Mouse (Mus musculus) gastrocnemius, postnatal 36 days (tissue): ENCODE results near the gene Lmf1. TPM values are rescaled to one million over a fixed set of nuclear protein-coding genes. Genes with fewer than 3 reads are reported as not detected.
A peak's percentile ranks its signal among the peaks of the same experiment; 100 is the strongest.

Experiments
- DNase-seq, 2 experiments: peaks; one replicate each; pipeline ENCODE4 v3.0.0; 2022
- intact Hi-C: fragments of 180-260 bp; cut with DNase I; formaldehyde crosslinking; loops from one replicate; pipeline ENCODE4 v1.15.1; 2025
- total RNA-seq, 2 experiments: library from RNA; stranded (reverse); gene quantifications; 2 replicates each; pipeline ENCODE4 v1.2.3; 2021

Lmf1 gene
- total RNA-seq, 2 experiments from 2014 or later, result 13.1 to 13.9 TPM

DNA sequence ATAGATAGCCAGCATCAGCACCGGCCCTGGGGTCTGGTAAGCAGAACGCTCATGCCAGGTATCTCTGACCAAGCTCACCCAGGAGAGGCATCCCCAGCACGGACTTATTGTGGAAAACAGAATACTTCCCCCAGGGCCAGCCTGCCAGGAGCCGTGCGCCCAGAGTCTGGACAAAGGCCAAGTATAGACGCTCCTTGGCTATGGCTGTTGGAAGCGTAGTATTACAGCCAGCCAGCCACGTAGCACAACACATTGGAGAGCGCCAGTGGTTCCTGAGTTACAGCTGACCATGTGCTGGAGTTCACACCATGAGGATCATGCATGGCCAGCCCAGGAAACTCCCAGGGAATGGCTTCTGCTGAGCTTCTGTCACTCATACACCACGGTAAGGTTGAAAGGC, 55.2 kb downstream of the Lmf1 start:
- intact Hi-C loops, result no loop called here
- peak in 1 of 2 experiments; percentile 32 for DNase-seq

DNA sequence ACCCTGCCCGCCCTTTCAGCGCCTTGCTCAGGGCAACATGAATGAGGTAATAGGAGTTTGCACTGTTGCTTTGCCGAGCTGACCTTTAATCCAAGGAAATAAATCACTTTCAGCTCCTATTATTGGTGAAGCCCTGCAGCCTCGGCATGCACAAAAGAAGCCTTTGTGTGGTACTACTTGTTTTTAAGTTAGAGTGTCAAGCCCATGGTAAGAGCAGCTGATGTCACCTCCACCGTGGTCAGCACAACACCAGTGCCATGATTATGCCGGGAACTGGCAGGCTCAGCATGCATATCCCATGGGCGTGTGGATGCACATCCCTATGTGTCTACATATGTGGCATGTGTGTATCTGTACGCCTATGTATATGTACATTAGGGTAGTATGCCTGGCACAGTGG, 56.5 kb downstream of the Lmf1 start:
- no peak for DNase-seq
- intact Hi-C loops, result no loop called here

DNA sequence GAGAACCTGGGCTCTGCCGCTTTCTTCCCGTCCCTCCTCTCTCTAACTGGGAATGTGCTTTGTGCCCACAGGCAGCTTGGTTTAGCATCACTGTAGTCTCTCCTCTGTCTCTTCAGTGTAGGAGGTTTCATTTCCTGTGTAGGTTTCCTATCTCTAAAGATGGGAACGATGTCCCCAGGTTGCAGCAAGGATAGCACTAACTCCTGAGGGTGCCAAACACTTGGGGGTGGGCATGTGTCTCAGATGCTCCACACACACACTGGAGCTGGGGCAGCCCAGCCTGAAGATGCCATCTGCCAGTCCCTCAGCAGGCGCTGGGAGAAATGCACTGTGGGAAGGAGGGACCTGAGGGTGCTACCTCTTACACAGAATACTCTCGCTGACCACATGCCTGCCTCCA, 56.9 kb downstream of the Lmf1 start:
- no peak for DNase-seq
- intact Hi-C loops, result no loop called here

DNA sequence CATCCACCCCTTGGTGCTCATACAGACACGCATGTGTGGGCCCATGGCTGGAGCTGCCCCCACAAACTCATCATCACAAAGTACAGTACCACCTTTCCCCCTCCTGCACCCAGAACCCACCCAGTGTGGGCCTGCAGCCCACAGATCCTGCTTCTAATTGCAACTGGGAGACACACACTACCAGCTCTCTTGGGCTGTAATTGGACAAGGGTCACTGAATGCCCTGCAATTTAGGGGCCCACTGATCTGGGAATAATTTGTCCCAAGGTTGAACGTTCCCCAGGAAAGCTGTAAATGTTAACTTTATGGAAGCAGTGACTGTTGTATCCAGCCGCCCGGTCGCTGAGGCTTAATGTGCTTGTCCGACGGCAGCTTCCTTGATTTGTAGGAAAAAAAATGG, 59.1 kb downstream of the Lmf1 start:
- no peak for DNase-seq
- intact Hi-C loops, result no loop called here

- intact Hi-C loops, result no loop called here
- DNase-seq, result no peak
Measured at GRCm38 (mm10) chr17:25638442-25638841, 59.6 kb downstream of the Lmf1 start.

DNA sequence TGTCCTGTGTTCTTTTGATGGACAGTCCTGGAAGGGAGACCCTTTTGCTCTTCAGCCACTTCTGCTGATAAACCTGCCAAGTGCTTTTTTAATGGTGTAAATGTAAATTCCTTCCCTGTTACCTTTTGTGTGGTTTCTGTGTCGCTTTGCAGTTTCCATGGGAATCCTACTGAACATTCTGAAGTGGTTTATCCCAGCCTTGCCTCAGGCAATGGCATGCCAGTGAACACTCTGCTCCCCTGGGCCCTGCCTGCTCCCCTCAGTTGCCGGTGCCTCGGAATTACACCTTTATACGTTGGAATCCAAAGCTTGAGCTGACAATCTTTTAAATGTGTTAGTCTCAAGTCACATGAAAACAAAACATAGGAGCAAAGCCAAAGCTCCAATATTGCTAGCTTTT, 62.1 kb downstream of the Lmf1 start:
- no peak for DNase-seq
- intact Hi-C loops, result no loop called here

GRCm38 (mm10) chr17:25642032-25642431, 63.1 kb downstream of the Lmf1 start:
- intact Hi-C loops, result no loop called here
- peak; percentile 36 to 45 for DNase-seq

DNA sequence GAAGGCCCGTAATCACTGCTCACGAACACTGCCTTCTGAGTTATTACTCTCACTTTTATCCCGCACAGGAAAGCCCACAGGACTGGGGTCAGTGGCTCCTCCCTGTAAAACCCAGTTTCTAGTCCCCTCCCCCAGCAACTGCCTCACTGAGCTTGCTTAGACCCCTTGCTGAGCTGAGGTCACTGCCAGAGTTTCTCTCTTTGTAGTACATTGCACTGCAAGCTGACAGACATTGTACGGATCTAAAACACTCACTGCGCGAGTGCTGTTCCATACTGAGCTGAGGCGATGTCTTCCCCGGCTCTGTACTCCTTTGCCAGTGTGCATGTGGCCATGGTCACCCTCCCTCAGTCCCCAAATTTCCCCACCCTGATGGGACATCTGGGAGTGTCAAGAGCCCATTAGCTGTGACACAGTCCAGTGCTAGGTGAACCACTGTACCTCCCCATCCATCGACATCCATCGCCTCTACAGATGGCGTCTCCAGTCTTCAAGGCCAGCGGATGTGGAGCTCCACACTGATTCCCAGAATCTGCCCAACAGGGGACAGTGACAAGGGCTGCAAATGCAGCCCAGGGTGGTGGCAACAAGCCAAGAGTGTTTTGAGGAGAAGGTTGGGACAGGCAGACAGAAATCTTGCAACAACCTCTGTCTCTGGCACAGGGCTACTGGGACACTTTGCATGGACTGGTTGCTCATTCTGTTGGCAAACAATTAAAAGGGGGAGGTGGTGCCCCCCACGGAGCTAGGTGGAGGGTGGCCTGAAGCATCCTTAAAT, 64.8 kb downstream of the Lmf1 start:
- DNase-seq, result no peak
- intact Hi-C loops, result no loop called here

- no peak for DNase-seq
Measured at GRCm38 (mm10) chr17:25644761-25645160, 65.9 kb downstream of the Lmf1 start.

DNA sequence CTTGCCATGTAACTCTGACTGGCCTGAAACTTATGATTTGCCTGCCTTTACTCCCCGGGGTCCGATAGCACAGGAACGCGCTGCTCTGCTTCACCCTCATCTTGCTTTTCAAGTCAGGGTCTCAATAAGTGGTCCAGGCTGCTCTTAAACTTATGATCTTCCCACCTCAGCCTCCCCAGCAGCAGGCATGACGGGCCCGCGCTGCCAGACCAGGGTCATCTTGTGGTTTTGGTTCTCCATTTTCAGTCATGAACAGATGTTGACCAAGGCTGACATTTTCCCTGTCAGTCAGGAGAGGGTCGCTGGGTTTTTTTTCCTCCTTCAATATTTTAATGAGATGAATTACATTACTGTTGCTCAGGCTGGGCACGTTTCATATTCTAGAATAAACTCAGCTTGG, 66.8 kb downstream of the Lmf1 start:
- no peak for DNase-seq
- intact Hi-C loops, result no loop called here

More at GRCm38 (mm10) chr17:25644761-25645160, 65.9 kb downstream of the Lmf1 start:
- intact Hi-C loops, result no loop called here

DNA sequence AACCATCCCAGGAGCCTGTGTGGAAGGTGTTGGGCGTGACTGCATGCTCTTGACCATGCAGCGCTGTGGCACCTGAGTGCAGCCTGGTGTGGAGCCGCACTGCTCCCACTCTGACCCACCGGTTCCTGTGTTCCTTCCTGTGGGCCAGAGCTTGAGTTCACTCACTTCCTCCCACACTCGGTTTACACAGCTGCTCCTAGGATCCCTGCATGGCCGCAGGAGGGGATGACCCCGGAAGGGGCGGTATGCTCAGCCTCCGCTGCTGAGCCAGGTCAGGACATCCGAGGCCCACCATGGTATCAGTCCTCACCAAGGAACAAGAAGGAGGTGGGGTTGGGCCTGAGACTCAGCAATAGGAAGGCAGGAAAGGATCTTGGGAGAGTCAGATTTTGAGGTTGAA, 69.0 kb downstream of the Lmf1 start:
- no peak for DNase-seq
- intact Hi-C loops, result no loop called here

- intact Hi-C loops, result no loop called here
- DNase-seq, result no peak
Measured at GRCm38 (mm10) chr17:25648678-25649216, 69.9 kb downstream of the Lmf1 start.

DNA sequence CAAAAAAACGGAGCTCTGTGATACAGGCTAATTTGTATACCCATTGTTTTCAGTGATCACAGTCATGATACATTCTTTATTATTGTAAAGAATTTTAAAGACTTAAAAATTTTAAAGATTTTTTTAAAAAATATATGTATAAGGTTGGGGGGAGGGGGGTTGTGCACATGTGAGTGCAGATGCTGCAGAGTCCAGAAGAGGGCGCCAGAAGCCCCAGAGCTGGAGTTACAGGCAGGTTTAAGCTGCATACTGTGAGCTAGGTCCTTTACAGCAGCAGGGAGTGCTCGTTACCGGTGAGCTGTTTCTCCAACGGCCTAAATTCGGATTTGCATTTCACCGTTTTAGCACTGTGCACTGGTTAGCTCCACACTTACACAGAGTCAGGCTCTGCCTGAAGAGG, 71.8 kb downstream of the Lmf1 start:
- DNase-seq, result no peak
- intact Hi-C loops, result no loop called here

DNA sequence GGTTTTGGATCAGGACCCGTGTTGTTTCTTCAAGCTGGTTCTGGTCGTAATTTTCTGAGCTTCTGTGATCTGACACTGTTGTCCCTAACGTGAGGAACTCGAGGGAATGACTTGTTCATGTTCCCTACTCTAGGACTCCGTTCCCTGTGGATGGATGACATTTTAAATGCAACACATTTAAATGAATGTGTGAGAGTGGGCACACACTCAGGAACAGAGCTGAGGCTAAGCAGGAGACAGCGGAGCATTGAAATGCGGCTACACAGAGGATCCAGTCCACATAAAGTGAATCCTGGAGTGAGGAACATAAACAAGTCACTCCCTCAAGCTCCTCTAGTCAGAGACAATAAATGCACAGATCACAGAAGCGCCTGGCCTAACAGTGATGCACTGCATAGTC, 73.4 kb downstream of the Lmf1 start:
- no peak for DNase-seq
- intact Hi-C loops, result no loop called here

DNA sequence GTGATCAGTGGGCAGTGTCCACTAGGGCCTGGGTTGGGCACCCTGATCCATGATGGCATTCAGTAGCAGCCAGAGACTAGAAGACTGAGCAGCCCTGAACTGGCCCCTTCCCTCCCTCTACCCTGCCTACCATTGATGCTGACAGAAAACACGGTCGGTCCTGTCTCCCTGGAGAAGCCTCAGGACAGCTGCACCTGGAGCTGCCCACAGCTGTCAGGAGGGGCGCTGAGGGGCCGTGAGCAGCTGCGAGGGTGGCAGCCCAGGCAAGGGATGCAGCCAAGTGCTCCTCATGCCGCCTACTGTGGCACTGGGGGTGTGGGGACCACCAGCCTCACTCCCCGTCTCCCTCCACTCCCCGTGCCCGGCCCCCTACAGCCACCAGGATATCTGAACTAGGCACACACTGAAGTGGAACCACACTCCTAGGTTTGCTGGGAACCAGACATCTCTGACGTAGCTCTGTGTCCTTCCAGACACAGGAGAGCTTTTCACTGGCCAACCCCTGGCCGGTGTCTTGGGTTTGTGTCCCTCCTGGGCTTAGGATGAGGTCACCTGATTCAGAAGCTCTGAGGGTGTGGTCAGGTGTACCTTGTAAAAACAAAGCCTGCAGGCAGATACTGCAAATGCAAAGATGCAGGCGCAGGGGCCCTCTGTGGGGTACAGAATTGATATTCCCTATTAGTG, 77.4 kb downstream of the Lmf1 start:
- intact Hi-C loops, result no loop called here
- DNase-seq, result no peak

- DNase-seq, result no peak
- intact Hi-C loops, result no loop called here
Measured at GRCm38 (mm10) chr17:25656826-25657189, 77.9 kb downstream of the Lmf1 start.

DNA sequence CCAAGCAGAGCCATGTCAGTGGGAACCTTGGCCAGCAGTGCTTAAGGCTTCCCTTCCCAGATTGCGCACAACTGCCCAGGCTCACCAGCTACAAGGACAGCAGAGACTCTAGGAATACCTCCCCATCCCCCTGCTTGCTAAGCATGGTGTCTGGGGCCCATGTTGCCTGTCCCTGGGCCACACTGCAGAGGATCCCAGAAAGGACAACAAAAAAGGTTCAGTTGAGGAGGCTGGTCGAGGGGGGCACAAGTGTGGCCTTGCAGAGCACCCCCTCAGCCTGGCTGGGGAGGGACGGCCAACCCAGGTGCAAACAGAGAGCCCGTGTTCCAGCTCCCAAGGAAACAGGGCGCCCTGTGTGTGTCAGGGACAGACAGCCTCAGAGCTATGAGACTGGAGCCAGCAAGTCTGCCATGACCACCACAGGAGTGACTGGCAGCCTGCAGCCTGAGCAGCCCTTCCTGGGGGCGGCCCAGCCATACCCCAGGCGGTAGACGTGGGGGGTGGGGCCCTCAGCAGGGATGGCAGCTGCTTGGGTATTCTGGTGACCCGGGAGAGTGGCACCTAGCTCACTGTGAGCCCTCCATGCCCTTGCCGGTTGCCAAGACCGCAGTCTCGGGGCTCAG, 84.4 kb downstream of the Lmf1 start:
- intact Hi-C loops, result no loop called here
- DNase-seq, result no peak

DNA sequence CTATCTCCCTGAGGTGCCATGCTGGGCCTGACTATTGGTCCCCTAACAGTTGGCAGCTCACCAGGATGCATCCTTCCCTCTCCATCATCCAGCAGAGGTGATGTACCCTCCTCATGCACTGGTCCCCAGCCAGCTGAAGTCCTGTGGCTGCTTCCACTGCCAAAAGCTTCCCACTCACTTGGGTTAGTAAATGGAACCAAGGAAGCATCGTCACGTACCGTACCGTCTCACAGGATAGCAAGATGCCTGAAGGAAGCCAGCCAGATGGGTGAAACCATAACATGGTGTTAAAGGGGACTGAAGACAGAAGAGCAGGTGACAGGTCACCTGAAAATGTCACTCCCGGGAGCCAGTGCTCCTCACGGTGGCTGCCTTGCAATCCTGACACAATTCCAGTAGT, 86.6 kb downstream of the Lmf1 start:
- DNase-seq, result no peak
- intact Hi-C loops, result no loop called here

GRCm38 (mm10) chr17:25665891-25666290, 87.0 kb downstream of the Lmf1 start:
- DNase-seq, result no peak
- intact Hi-C loops, result no loop called here

DNA sequence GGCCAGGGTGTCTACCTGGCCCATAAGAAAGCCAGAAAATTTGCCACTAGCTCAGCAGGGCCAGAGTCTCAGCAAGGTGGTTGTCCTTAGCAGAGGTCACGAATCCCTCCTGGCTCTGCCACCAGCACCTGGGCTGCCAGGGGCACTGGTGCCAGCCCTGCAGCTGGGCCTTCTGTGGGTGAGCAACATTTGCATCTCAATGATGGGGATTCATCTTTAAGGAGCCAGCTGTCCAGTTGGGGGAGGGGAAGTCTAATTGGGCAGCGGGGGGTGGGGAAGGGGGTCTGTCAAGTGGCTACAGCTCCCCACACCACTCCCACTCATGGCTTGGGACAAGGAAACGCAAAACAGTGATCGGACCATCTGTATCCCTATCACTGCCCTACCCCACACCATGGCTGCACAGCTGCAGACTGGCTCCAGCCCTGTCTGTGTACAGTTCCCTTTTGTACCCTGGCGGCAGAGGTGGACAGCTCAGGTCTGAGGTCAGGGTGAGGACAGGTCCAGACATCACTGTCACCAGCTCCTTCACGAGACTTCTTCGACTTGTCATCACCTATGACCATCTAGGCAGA, 89.7 kb downstream of the Lmf1 start:
- intact Hi-C loops, result no loop called here
- no peak for DNase-seq

GRCm38 (mm10) chr17:25672982-25673381, 94.1 kb downstream of the Lmf1 start:
- intact Hi-C loops, result no loop called here
- no peak for DNase-seq
